Mouse (Mus musculus) spleen, adult 2 months (tissue): ENCODE measurements around the gene Ddx49. TPM values are rescaled to one million over a fixed set of nuclear protein-coding genes. Genes with fewer than 3 reads are reported as not detected.

Source experiments
- DNase-seq, 2 experiments: peaks; one replicate each; pipeline versions ENCODE4 v3.0.0 to v3.0.0-alpha.2; 2012 to 2021; ENCODE audit warnings: low spot score in 2 of 2, low read depth in 1 of 2
- H3K27ac ChIP-seq: fragments of 200-500 bp; 2 replicates; pipeline ENCODE4 v1.5.1; 2012; ENCODE audit warnings: low read length, inconsistent platforms; ENCODE audit not compliant: insufficient read depth
- H3K27me3 ChIP-seq: fragments of 200-500 bp; 2 replicates; pipeline ENCODE4 v1.6.1; 2012; ENCODE audit warnings: mild to moderate bottlenecking, moderate library complexity, low read length, inconsistent platforms; ENCODE audit not compliant: control insufficient read depth, insufficient read depth
- H3K36me3 ChIP-seq: fragments of 200-500 bp; 2 replicates; pipeline ENCODE4 v1.6.1; 2012; ENCODE audit warnings: mild to moderate bottlenecking, low read length, inconsistent platforms; ENCODE audit not compliant: control insufficient read depth, insufficient read depth
- H3K4me1 ChIP-seq: fragments of 200-500 bp; 2 replicates; pipeline ENCODE4 v1.6.1; 2011; ENCODE audit warnings: inconsistent platforms; ENCODE audit not compliant: control insufficient read depth, insufficient read depth, insufficient read length
- H3K4me3 ChIP-seq: fragments of 200-500 bp; 2 replicates; pipeline ENCODE4 v1.5.1; 2011; ENCODE audit warnings: mild to moderate bottlenecking, inconsistent platforms; ENCODE audit not compliant: insufficient read depth, insufficient read length; ENCODE audit errors: extremely low read depth
- CTCF ChIP-seq: fragments of 200-500 bp; IDR thresholded peaks from 2 replicates; pipeline ENCODE4 v1.5.1; 2011; ENCODE audit warnings: mild to moderate bottlenecking, inconsistent platforms; ENCODE audit not compliant: insufficient read depth, insufficient read length, insufficient replicate concordance; ENCODE audit errors: extremely low read depth
- POLR2A ChIP-seq: fragments of 200-500 bp; IDR thresholded peaks from 2 replicates; pipeline ENCODE4 v1.6.1; 2011; ENCODE audit warnings: low read depth, low read length, inconsistent platforms
- WGBS: fragments of 180-500 bp; shearing (Covaris S2); methylation state at CpG from one replicate; pipeline ENCODE4 v1.1.7; 2018; 5-methylcytosine and 5-hydroxymethylcytosine counted together
- polyA plus RNA-seq: library from polyadenylated mRNA; depleted of rRNA; stranded (reverse); fragments of >200 nt; gene quantifications from 2 replicates; pipeline ENCODE4 v1.2.3, GENCODE M21; 2012

Ddx49 gene
- polyA plus RNA-seq, 1 experiment, result 37.4 TPM

DNA sequence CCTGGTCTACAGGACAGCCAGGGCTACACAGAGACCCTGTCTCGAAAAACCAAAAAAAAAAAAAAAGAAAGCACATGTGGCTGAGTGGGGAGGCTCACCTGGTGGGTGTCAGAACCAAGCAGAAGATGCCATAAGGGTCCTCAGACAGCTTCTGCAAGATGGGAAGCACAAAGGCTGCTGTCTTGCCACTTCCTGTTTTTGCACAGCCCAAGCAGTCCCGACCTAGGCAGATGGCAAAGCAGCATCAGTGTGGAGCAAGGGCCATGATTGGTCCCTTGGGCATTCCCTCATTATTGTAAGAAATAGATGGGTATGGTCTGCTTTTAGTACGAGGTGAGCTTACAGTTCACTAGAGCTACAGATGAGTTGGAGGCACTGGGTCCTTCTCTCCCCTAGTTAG lies 1.4 kb downstream of the Ddx49 start:
- DNase-seq, result no peak
- H3K4me3 ChIP-seq, result no peak overlapping the region
- 37% methylated on average over 3 of the region's 3 CpGs for WGBS
- TF ChIP-seq POLR2A, result no peak
- TF ChIP-seq CTCF, result no peak
- H3K4me1 ChIP-seq, result peaks cover 6% of the 10 kb centered on the region; the same call in 1 of the 2 replicates
- no peak overlapping the region for H3K27ac ChIP-seq
- peaks cover 27% of the 10 kb centered on the region for H3K36me3 ChIP-seq
- no peaks in the 10 kb centered on the region for H3K27me3 ChIP-seq

GRCm38 (mm10) chr8:70293988-70294405 lies 8.3 kb downstream of the Ddx49 start:
- H3K27me3 ChIP-seq, result no peaks in the 10 kb centered on the region
- TF ChIP-seq CTCF, result no peak
- no peak for TF ChIP-seq POLR2A
- DNase-seq, result no peak
- peaks cover 46% of the 10 kb centered on the region for H3K36me3 ChIP-seq
- WGBS, result 86% methylated on average over 5 of the region's 5 CpGs
- H3K4me3 ChIP-seq, result no peak overlapping the region
- H3K4me1 ChIP-seq, result no peaks in the 10 kb centered on the region
- H3K27ac ChIP-seq, result no peak overlapping the region

GRCm38 (mm10) chr8:70286737-70287136 lies 15.6 kb downstream of the Ddx49 start:
- DNase-seq, result no peak
- H3K27me3 ChIP-seq, result no peaks in the 10 kb centered on the region
- H3K4me1 ChIP-seq, result peaks cover 5% of the 10 kb centered on the region; the same call in 1 of the 2 replicates
- WGBS, result 90% methylated on average over 8 of the region's 8 CpGs
- peak; percentile 23; the same call in 1 of the 2 replicates for TF ChIP-seq CTCF
- TF ChIP-seq POLR2A, result no peak
- no peak overlapping the region for H3K27ac ChIP-seq
- no peak overlapping the region for H3K4me3 ChIP-seq
- H3K36me3 ChIP-seq, result peaks cover 3% of the 10 kb centered on the region; the same call in 1 of the 2 replicates

DNA sequence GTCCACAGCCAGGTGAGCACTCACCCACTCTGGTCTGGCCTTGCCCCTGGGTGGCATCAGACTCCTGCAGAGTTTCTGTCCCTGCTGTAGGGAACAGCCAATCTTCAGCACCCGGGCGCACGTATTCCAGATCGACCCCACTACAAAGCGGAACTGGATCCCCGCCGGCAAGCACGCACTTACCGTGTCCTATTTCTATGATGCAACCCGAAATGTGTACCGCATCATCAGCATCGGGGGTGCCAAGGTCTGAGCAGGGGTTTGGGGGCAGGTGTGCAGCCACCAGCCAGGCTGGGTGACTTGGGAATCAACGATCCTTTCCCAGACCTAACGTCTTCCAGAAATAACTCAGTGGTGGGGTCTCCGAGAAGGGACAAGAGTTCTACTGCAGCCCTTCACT lies 17.0 kb downstream of the Ddx49 start:
- H3K36me3 ChIP-seq, result 0 out of 2 replicates have a peak, but pooled peaks cover 3% of the 10 kb centered on the region
- DNase-seq, result no peak
- no peaks in the 10 kb centered on the region for H3K27me3 ChIP-seq
- H3K27ac ChIP-seq, result no peak overlapping the region
- peaks cover 5% of the 10 kb centered on the region; the same call in 1 of the 2 replicates for H3K4me1 ChIP-seq
- WGBS, result 96% methylated on average over 15 of the region's 15 CpGs
- no peak for TF ChIP-seq POLR2A
- no peak for TF ChIP-seq CTCF
- no peak overlapping the region for H3K4me3 ChIP-seq

- no peak for TF ChIP-seq POLR2A
- no peak for TF ChIP-seq CTCF
- no peaks in the 10 kb centered on the region for H3K27me3 ChIP-seq
- peaks cover 5% of the 10 kb centered on the region; the same call in 1 of the 2 replicates for H3K4me1 ChIP-seq
- DNase-seq, result no peak
- H3K27ac ChIP-seq, result no peak overlapping the region
- WGBS, result 76% methylated on average over 5 of the region's 5 CpGs
- H3K4me3 ChIP-seq, result no peak overlapping the region
- 0 out of 2 replicates have a peak, but pooled peaks cover 3% of the 10 kb centered on the region for H3K36me3 ChIP-seq
These were observed 17.9 kb downstream of the Ddx49 start for GRCm38 (mm10) chr8:70284421-70284820.

DNA sequence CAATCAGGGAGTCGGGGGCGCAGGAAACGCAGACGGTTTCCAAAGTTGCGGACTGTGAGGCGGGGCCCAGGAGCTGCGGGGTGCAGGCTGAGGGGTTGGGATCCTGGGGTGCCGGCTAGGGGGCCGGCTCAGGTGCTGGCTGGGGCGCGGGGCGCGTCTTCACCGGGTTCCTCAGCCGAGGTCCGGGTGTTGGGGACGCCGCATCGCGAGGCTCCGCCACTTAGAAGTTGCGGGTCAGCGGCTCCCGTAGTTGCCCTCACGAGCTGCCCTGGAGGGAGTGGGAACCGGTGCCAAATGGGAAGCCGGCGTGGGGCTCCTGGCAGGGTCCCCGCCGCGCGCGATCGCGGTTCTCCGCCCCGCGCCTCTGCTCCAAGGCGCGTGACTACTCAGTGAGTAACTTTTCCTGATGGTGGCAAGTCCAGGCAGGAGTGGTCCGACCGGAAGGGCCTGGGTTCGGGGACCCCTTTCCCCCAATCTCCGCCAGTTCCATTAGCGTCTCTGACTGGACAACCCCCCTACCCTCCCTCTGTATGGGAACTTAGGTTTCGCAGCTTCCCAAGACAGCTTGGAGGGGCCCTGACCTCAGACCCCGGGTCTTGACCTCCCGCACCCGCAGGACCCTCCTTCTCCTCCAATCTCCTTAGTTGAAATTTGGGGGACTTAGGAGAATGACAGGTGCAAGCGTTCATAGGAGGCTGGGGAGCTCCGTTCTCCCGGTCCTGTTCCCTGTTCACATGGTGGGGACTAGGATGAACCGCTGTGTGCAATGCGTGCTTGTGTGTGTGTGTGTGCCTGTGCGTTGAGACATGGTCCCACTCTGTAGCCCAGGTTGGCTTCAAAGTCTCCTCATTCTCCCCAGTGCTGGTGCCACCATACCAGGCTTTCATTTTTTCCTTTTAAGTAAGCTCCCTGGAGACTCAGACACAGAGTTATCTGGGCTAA lies 18.9 kb downstream of the Ddx49 start:
- Histone ChIP-seq H3K36me3 (0 out of 2 replicates have a peak, but pooled peaks cover 3% of the 10 kb centered on the region), H3K4me3 (peak overlapping the region; percentile 91), H3K4me1 (peaks cover 5% of the 10 kb centered on the region; the same call in 1 of the 2 replicates), H3K27ac (no peak overlapping the region; the same call in 1 of the 2 replicates), H3K27me3 (no peaks in the 10 kb centered on the region)
- TF ChIP-seq CTCF, result no peak
- TF ChIP-seq POLR2A, result no peak
- 2% methylated on average over 54 of the region's 55 CpGs for WGBS
- no peak for DNase-seq

- WGBS, result 4% methylated on average over 36 of the region's 36 CpGs
- Histone ChIP-seq H3K27ac (peak within 1 kb of the TSS; percentile 40), H3K36me3 (0 out of 2 replicates have a peak, but pooled peaks cover 3% of the 10 kb centered on the region), H3K4me1 (peaks cover 5% of the 10 kb centered on the region; the same call in 1 of the 2 replicates), H3K4me3 (peak within 1 kb of the TSS; percentile 91), H3K27me3 (no peaks in the 10 kb centered on the region)
- DNase-seq, result peak; percentile 73 to 90
- peak; percentile 88; the same call in 1 of the 2 replicates for TF ChIP-seq CTCF
- TF ChIP-seq POLR2A, result 0 out of 2 replicates have a peak, but pooled peaks have one; percentile 11
These were observed 19.6 kb downstream of the Ddx49 start, which contains the start of gene Homer3 for GRCm38 (mm10) chr8:70282603-70283135. Gene Homer3 (plus strand): TSS chr8:70282827.
